Mouse (Mus musculus) small intestine, adult 2 months (tissue): Measurements from ENCODE around the gene Entpd8. TPM values are rescaled to one million over a fixed set of nuclear protein-coding genes. Genes with fewer than 3 reads are reported as not detected.

Experiments used
- H3K27ac ChIP-seq: fragments of 200-500 bp; 2 replicates; pipeline ENCODE4 v1.5.1; 2012; ENCODE audit warnings: low read depth, low read length, control low read depth, inconsistent platforms; ENCODE audit not compliant: insufficient read depth
- H3K27me3 ChIP-seq: fragments of 200-500 bp; 2 replicates; pipeline ENCODE4 v1.6.1; 2012; ENCODE audit warnings: mild to moderate bottlenecking, moderate library complexity, low read length, inconsistent platforms; ENCODE audit not compliant: control insufficient read depth, insufficient read depth
- H3K36me3 ChIP-seq: fragments of 200-500 bp; 2 replicates; pipeline ENCODE4 v1.6.1; 2012; ENCODE audit warnings: mild to moderate bottlenecking, low read length, control low read depth, inconsistent platforms; ENCODE audit not compliant: control insufficient read depth, insufficient read depth
- H3K4me1 ChIP-seq: fragments of 200-500 bp; 2 replicates; pipeline ENCODE4 v1.6.1; 2012; ENCODE audit warnings: low read length, inconsistent platforms, mixed read lengths; ENCODE audit not compliant: control insufficient read depth, insufficient read depth, insufficient read length
- H3K4me3 ChIP-seq: fragments of 200-500 bp; 2 replicates; pipeline ENCODE4 v1.5.1; 2012; ENCODE audit warnings: low read depth, mild to moderate bottlenecking, control low read depth, inconsistent platforms, low read length, moderate library complexity
- CTCF ChIP-seq: fragments of 200-500 bp; IDR thresholded peaks from 2 replicates; pipeline ENCODE4 v1.5.1; 2012; ENCODE audit warnings: low read depth, mild to moderate bottlenecking, control low read depth, inconsistent platforms, low read length, moderate library complexity, mixed read lengths; ENCODE audit not compliant: insufficient replicate concordance, insufficient read length; ENCODE audit errors: extremely low read depth
- POLR2A ChIP-seq: fragments of 200-500 bp; IDR thresholded peaks from 2 replicates; pipeline ENCODE4 v1.6.1; 2012; ENCODE audit warnings: low read depth, mild to moderate bottlenecking, control low read depth, inconsistent platforms, low read length, moderate library complexity
- WGBS: fragments of 180-500 bp; shearing (Covaris S2); methylation state at CpG from one replicate; pipeline ENCODE4 v1.1.7; 2018; 5-methylcytosine and 5-hydroxymethylcytosine counted together
- polyA plus RNA-seq: library from polyadenylated mRNA; depleted of rRNA; stranded (reverse); fragments of >200 nt; gene quantifications from 2 replicates; pipeline ENCODE4 v1.2.3, GENCODE M21; 2012

Gene Entpd8
- polyA plus RNA-seq, 1 experiment = 281 TPM

- 22% methylated on average over 17 of the region's 17 CpGs for WGBS
- TF ChIP-seq POLR2A (no peak; the same call in 1 of the 2 replicates), CTCF (no peak)
- no peaks in the 10 kb centered on the region for H3K27me3 ChIP-seq
- peaks cover 14% of the 10 kb centered on the region; the same call in 1 of the 2 replicates for H3K4me1 ChIP-seq
- 0 out of 2 replicates have a peak, but pooled peaks cover 1% of the 10 kb centered on the region for H3K36me3 ChIP-seq
- H3K4me3 ChIP-seq = peak overlapping the region; percentile 72
- H3K27ac ChIP-seq = peak overlapping the region; percentile 62
These were observed 14.6 kb downstream of the Entpd8 start for GRCm38 (mm10) chr2:25094785-25095108.

- 0 out of 2 replicates have a peak, but pooled peaks cover 1% of the 10 kb centered on the region for H3K36me3 ChIP-seq
- no peaks in the 10 kb centered on the region for H3K27me3 ChIP-seq
- peaks cover 14% of the 10 kb centered on the region; the same call in 1 of the 2 replicates for H3K4me1 ChIP-seq
- no peak; the same call in 1 of the 2 replicates for TF ChIP-seq POLR2A
- peak; percentile 51; the same call in 1 of the 2 replicates for TF ChIP-seq CTCF
- 29% methylated on average over 28 of the region's 28 CpGs for WGBS
- H3K27ac ChIP-seq = peak within 1 kb of the TSS; percentile 62
- peak within 1 kb of the TSS; percentile 72 for H3K4me3 ChIP-seq
These were observed 15.2 kb downstream of the Entpd8 start, which contains the start of gene Noxa1 for GRCm38 (mm10) chr2:25095109-25095850. Gene Noxa1 (minus strand): TSS chr2:25095149.

GRCm38 (mm10) chr2:25098005-25098615 is 18.0 kb downstream of the Entpd8 start:
- Histone ChIP-seq H3K36me3 (no peaks in the 10 kb centered on the region), H3K4me3 (no peak overlapping the region), H3K4me1 (peaks cover 12% of the 10 kb centered on the region; the same call in 1 of the 2 replicates), H3K27me3 (no peaks in the 10 kb centered on the region), H3K27ac (no peak overlapping the region)
- WGBS = 65% methylated on average over 3 of the region's 3 CpGs
- no peak for TF ChIP-seq CTCF
- no peak for TF ChIP-seq POLR2A

- WGBS = 44% methylated on average over 5 of the region's 5 CpGs
- TF ChIP-seq CTCF (0 out of 2 replicates have a peak, but pooled peaks have one; percentile 28), POLR2A (no peak)
- H3K36me3 ChIP-seq = no peaks in the 10 kb centered on the region
- H3K4me3 ChIP-seq = no peak overlapping the region
- no peak overlapping the region for H3K27ac ChIP-seq
- peaks cover 10% of the 10 kb centered on the region; the same call in 1 of the 2 replicates for H3K4me1 ChIP-seq
- H3K27me3 ChIP-seq = no peaks in the 10 kb centered on the region
These were observed 18.9 kb downstream of the Entpd8 start for GRCm38 (mm10) chr2:25098956-25099355.

GRCm38 (mm10) chr2:25099703-25100102 is 19.6 kb downstream of the Entpd8 start:
- TF ChIP-seq CTCF = no peak
- TF ChIP-seq POLR2A = no peak
- Histone ChIP-seq H3K27me3 (no peaks in the 10 kb centered on the region), H3K27ac (no peak overlapping the region), H3K4me1 (peaks cover 8% of the 10 kb centered on the region; the same call in 1 of the 2 replicates), H3K36me3 (no peaks in the 10 kb centered on the region), H3K4me3 (no peak overlapping the region)
- WGBS = 84% methylated on average over 3 of the region's 3 CpGs

- no peaks in the 10 kb centered on the region for H3K36me3 ChIP-seq
These were observed 24.0 kb downstream of the Entpd8 start for GRCm38 (mm10) chr2:25104122-25104521.

GRCm38 (mm10) chr2:25106045-25106444 is 25.9 kb downstream of the Entpd8 start:
- Histone ChIP-seq H3K36me3 (no peaks in the 10 kb centered on the region), H3K4me1 (peaks cover 6% of the 10 kb centered on the region; the same call in 1 of the 2 replicates), H3K27me3 (no peaks in the 10 kb centered on the region), H3K4me3 (no peak overlapping the region), H3K27ac (no peak overlapping the region)
- TF ChIP-seq CTCF (no peak), POLR2A (no peak)
- WGBS = 45% methylated on average over 3 of the region's 3 CpGs

More at GRCm38 (mm10) chr2:25104122-25104521, 24.0 kb downstream of the Entpd8 start:
- Histone ChIP-seq H3K27ac (no peak overlapping the region), H3K4me3 (no peak overlapping the region), H3K27me3 (no peaks in the 10 kb centered on the region), H3K4me1 (no peaks in the 10 kb centered on the region)
- TF ChIP-seq CTCF (no peak), POLR2A (no peak)
- 89% methylated on average over 2 of the region's 2 CpGs for WGBS
